Mouse (Mus musculus) ES-E14 (cell line): Measurements from ENCODE around the gene Ecel1.

ENCODE experiments used
- CHD2 ChIP-seq: IDR thresholded peaks from 2 replicates; pipeline ENCODE4 v1.6.1; 2014; ENCODE audit warnings: mild to moderate bottlenecking, low read depth, low read length, inconsistent platforms
- HCFC1 ChIP-seq: IDR thresholded peaks from 2 replicates; pipeline ENCODE4 v1.6.1; 2012; ENCODE audit warnings: low read length, inconsistent platforms, borderline replicate concordance; ENCODE audit not compliant: insufficient read depth
- MAFK ChIP-seq: IDR thresholded peaks from 2 replicates; pipeline ENCODE4 v1.6.1; 2014; ENCODE audit warnings: mild to moderate bottlenecking, low read depth, low read length, inconsistent platforms; ENCODE audit not compliant: insufficient read depth
- ZNF384 ChIP-seq: IDR thresholded peaks from 2 replicates; pipeline ENCODE4 v1.6.1; 2012; ENCODE audit warnings: low read depth, low read length, inconsistent platforms

- no peak for TF ChIP-seq MAFK
- no peak for TF ChIP-seq CHD2
- no peak for TF ChIP-seq HCFC1
- TF ChIP-seq ZNF384, result no peak
Observed at GRCm38 (mm10) chr1:87170458-87170857, 14.1 kb upstream of the Ecel1 start.
